Mouse (Mus musculus) lung, postnatal 36 days (tissue): Measurements from ENCODE around the gene Arap1.

Source experiments
- DNase-seq: peaks from one replicate; pipeline ENCODE4 v3.0.0; 2022; ENCODE audit warnings: mixed read lengths

The Arap1 gene

DNA sequence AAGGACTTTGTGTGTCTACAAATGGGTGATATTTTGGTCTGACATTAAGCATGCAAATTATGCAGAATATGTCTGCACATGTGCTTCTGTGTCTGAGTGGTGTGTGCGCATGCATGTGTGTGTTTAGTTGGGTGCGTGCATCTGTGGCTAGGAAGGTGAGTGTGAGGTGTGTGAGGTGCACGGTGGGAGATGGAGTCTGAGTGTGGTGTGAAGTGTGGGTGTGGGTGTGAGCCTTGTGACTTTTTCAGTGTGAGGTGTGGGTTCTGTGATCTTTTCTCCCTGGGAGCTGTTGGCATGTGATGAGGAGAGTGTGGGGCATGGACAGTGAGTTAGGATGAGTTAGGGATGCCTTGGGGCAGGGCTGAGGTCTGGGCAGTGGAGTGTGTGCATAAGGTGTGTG is 105.4 kb downstream of the Arap1 start:
- DNase-seq: no peak

DNA sequence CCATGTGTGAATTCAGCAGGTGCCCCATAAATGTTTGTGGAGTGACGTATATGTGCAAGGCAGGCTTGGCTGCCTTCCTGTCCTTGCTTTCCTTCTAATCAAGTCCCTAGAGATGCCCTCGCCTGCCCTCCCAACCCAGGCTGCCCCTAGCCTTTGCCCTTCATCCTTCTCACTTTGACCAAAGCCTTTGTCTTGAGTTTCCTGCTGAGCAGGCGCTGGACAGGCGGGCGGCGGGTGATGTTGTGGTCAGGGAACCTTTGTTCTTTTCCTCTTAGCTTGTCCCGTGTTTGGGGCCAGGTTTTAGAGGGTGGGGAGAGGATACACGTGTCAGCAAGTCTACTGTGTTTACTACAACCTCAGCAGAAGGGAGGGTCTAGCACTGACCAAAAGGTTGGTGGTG is 105.9 kb downstream of the Arap1 start:
- no peak for DNase-seq

DNA sequence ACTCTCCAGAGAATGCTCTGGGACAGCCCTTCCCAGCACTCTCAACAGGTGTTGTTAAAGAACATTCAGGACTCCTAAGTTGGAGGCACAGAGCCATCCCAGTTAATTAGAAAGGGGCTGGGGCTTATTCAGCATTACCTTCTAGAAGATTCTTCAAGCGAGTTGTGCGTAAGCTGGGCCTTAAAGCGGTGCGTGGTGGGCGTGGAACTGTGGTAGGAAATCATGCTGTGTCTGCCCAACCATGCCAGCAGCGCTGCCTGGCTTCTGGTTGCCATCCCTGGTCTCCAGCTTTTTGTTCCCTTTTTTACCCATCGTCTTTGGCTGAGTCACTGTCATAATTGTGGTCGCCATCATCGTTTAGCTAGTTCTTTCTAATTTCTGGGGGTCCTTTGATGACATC is 106.6 kb downstream of the Arap1 start:
- DNase-seq: peak; percentile 24

DNA sequence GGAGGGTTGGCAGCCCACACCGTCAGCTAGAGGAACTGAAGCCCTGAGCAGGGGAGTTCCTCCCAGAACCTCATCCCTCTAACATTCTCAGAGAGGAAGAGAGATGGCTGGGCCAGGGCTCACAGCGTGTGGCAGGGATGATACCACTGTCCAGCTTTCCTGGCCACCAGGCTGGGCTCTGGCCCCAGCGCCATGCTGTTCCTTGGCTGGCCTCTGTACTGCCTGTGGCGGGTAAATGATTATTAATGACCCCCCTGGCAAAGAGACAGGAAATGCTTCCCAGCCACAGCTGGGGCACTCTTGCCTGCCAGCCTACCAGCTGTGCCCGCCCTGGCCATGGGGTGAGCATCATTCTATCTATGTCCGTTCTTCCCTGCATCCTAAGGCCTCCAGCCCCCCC is 107.3 kb downstream of the Arap1 start:
- no peak for DNase-seq

DNA sequence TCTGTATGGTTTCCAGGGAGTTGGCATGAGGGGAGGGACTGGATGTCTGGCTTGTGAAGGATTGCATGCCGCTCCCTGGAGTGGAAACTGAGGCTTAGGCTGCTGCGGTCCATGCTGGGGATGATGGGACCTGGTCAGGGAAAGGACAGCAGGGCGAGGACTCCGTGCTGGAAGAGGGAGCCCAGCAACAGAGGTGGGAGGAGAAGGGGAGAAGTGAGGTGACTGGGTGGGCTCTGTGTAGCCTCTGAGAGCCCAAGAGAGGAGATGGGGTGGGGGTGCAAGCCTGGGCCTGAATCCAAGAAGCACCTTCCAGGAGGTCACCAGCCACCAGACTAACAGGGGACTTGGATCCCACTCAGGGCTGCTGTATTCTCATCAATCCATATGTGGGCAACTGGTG is 108.5 kb downstream of the Arap1 start:
- no peak for DNase-seq

DNA sequence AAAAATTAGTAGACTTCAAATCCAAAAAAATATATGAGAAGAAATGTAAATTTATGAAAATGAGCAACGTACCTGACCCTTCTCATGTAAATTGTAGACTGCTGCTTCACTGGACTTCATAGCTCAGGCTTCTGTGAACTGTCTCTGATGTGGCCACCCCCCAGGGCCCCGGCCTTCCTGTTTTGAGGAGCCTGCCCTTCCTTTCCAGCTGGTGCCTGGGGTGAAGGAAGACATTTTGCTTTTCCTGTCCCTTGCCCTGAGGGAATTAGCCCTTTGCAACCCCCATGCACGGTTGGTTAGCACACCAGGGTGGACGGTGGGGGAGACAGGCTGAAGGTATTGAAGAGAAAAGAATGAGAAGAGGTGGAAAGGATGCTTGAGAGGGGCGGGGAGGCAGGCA is 108.9 kb downstream of the Arap1 start:
- no peak for DNase-seq

DNA sequence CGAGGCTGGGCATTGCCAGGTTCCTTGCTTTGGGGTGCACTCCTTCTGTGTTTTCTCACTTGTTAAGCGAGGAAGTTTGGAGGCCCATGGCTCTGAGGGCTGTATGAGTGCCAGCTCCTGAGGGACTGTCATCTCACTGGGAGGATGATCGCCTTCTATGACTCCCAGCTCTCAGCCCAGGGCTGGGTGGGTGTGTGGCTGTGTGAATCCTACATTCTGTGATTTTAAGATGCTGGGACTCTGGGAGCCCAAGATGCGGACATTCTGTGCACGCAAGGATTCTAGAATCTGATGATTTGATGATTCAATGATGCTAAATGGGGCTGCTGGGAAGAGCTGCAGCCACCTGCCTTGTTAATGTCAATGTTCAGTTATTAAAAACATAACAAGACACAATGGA is 109.4 kb downstream of the Arap1 start:
- DNase-seq: no peak

DNA sequence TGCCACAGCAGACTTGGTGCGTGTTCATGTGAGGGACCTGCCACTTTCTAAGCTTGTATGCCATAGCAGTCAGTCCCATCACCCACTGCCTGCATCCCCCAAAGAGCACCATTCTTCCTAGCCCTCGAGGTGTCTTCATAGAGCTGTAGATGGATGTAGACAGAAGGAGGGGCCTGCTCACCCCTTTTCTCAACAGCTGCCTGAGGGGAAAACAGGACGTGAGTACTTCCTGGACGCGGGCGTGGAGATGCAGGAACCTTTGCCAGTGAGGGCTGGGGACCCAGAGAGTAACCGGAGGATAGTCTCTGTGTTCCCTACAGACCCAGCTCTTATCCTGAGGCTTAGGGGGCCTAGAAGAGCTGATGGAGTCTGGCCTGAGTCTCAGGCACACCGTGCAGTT is 109.9 kb downstream of the Arap1 start:
- peak; percentile 17 for DNase-seq

DNA sequence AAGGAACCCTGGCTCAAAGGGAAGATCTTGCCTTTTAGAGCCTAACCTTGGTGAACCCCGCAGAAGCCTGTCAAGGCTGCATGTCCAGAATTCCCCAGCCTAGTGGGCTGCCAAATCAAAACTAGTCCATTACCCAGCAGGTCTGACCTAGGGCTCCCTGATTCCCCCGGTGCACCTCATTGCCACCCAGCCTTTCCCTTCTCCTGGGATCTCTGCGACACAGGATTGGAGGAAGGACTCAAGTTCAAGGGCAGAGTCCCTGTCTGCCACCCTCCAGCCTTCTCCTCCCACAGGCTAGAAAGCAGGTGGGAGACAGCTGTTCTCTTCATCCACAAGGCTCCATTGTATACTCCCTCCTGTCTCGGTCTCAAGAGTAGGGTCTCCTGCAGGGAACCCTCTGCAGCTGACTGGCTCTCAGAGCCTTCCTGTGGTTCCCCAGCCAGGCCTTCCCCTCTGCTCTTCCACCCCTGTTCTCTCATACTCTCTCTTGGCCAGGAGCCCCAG is 110.5 kb downstream of the Arap1 start:
- DNase-seq: no peak

DNA sequence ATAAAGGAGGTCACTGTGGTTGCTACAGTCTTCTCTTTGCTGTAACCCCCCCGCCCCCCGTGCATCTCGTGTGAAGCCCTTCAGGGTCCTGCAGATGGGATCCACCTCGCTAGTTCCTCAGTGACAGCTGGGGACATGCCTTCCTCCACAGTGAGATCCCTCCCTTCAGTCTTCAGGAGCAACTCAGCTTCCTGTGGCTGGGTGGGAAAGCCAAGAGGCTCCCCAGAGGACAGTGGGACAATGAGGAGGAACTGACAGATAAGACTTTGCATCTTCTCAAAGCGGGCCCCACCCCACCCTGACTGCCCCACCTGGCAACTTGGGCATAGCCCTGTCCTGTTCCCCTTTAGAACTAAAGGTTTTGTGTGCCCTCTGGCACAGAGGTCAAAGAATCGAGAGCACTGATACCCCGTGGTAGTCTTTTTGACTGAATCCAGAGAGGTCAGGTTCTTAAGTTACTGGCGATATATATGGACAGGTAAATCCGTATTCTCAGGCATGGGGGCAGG is 111.5 kb downstream of the Arap1 start:
- no peak for DNase-seq

DNA sequence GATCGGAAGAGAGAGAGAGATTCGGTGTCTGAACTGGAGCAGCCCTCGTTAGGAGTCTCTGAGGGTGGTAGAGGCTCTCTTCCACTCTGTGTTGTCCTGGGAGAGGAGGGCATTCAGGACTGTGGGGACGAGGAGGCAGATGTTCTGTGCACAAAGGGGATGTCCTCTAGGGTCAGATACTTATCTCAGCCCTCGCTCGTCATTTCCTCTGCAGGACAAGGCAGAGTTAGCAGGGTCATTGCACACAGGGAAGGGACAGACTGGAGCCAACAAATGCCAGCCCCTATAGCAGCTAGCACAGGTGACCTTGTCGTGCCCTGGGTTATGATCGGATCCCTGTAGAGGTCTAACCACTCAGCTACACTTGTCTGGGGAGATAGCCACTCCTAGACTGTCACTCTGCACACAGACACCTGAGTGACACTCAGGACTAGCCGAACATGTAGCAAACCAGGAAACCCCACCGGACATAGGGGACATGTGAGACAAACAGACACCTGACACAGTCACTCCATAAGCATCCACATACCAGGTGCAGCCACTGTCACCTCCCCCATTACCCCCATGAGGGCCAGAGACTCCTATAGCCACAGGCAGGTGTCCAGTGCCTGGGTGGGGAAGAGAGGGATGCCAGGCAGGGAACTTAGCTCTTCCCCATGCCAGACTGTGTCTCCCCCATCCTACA is 112.2 kb downstream of the Arap1 start:
- DNase-seq: no peak

DNA sequence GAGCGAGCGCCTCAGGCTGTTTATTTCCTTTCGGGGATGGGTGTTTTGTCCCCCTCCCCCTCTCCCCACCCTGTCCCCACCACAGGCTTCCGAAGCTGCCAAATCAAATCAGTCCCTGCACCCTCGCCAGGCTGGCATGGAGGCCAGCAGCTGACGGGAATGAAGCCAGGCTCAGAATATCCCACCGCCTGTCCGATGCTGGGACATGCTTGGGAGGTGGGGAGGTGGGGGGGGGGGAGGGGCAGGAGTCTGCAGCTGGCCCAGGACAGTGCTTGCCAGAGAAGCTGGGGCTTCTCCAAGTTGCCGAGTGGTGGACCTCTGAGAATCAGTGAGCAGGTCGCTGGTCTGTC is 112.7 kb downstream of the Arap1 start:
- no peak for DNase-seq

DNA sequence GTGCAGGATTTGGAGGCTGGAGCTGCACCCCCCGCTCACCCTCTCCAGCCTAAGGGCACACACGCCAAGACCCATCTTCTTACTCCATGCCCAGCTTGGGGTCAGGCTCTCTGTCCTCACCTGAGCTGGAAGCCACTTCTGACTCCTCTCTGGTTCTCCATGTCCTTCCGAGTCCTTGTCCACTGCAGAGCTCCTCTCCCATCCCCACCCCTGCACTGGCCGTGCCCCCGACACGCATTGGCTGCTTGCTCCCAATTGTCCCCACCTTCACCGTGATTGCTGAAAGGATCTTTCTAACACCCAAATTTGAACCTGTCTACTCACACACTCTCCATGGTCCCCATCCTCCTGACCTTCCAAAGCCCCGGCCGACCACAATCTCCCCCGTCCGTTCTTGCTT is 113.7 kb downstream of the Arap1 start:
- no peak for DNase-seq
